Mouse (Mus musculus) limb, embryonic 14.5 days (tissue): ENCODE measurements around the gene Plaur. TPM values are rescaled to one million over a fixed set of nuclear protein-coding genes. Genes with fewer than 3 reads are reported as not detected.
A peak's percentile ranks its signal among the peaks of the same experiment; 100 is the strongest.

Experiments used
- ATAC-seq: fragments of 200-750 bp; cut with Nextera tagmentation; 2 replicates; pipeline ENCODE4 v1.8.0; 2017; ENCODE audit warnings: low read depth, moderate number of reproducible peaks, moderate TSS enrichment; ENCODE audit not compliant: low FRiP score
- DNase-seq: peaks from one replicate; pipeline ENCODE4 v3.0.0-alpha.2; 2015; ENCODE audit warnings: low spot score
- H3K27ac ChIP-seq: fragments of 300-500 bp; sonication (generic); replicated peaks from 2 replicates; pipeline ENCODE4 v1.5.1; 2014; ENCODE audit warnings: low read depth, mild to moderate bottlenecking, low read length, moderate library complexity, mixed read lengths
- H3K27me3 ChIP-seq: fragments of 300-500 bp; sonication (generic); 2 replicates; pipeline ENCODE4 v1.6.1; 2014; ENCODE audit warnings: low read length, mixed read lengths; ENCODE audit not compliant: control insufficient read depth, insufficient read depth
- H3K36me3 ChIP-seq: fragments of 300-500 bp; sonication (generic); 2 replicates; pipeline ENCODE4 v1.6.1; 2014; ENCODE audit warnings: mild to moderate bottlenecking, low read length, moderate library complexity, mixed read lengths; ENCODE audit not compliant: control insufficient read depth, insufficient read depth
- H3K4me1 ChIP-seq: fragments of 300-500 bp; sonication (generic); 2 replicates; pipeline ENCODE4 v1.6.1; 2014; ENCODE audit warnings: antibody characterized with exemption, low read length, mixed read lengths; ENCODE audit not compliant: control insufficient read depth, insufficient read depth
- H3K4me2 ChIP-seq: fragments of 300-500 bp; sonication (generic); replicated peaks from 2 replicates; pipeline ENCODE4 v1.6.1; 2014; ENCODE audit warnings: low read depth, mild to moderate bottlenecking, low read length, moderate library complexity; ENCODE audit not compliant: severe bottlenecking
- H3K4me3 ChIP-seq: fragments of 300-500 bp; sonication (generic); replicated peaks from 2 replicates; pipeline ENCODE4 v1.5.1; 2014; ENCODE audit warnings: low read length
- H3K9ac ChIP-seq: fragments of 300-500 bp; sonication (generic); 2 replicates; pipeline ENCODE4 v1.6.1; 2014; ENCODE audit warnings: mild to moderate bottlenecking, low read depth, low read length, moderate library complexity; ENCODE audit not compliant: severe bottlenecking
- H3K9me3 ChIP-seq: fragments of 300-500 bp; sonication (generic); 2 replicates; pipeline ENCODE4 v1.6.1; 2016; ENCODE audit warnings: low read length; ENCODE audit not compliant: control insufficient read depth
- POLR2A ChIP-seq: fragments of 200-500 bp; IDR thresholded peaks from 2 replicates; pipeline ENCODE4 v1.8.0; 2012; ENCODE audit warnings: inconsistent platforms, mild to moderate bottlenecking, moderate library complexity, borderline replicate concordance; ENCODE audit not compliant: insufficient read depth, insufficient read length; ENCODE audit errors: extremely low read depth
- WGBS: fragments of 180-500 bp; shearing (Covaris S2); extraction: QIAGEN DNeasy Blood & Tissue Kit; methylation state at CpG from one replicate; pipeline ENCODE4 v1.1.7; 2014; 5-methylcytosine and 5-hydroxymethylcytosine counted together
- polyA plus RNA-seq, 2 experiments: library from polyadenylated mRNA; depleted of rRNA in 1 of 2; stranded (reverse) in 1 of 2; unstranded in 1 of 2; fragments of >200 nt; fragmentation: Nextera tagmentation in 1 of 2; extraction: Ambion mirVana in 1 of 2; gene quantifications; 2 replicates each; pipeline versions ENCODE4 v1.2.1 to v1.2.3; 2012 to 2014

The Plaur gene
- polyA plus RNA-seq, 2 experiments = 7.5 to 8.3 TPM

DNA sequence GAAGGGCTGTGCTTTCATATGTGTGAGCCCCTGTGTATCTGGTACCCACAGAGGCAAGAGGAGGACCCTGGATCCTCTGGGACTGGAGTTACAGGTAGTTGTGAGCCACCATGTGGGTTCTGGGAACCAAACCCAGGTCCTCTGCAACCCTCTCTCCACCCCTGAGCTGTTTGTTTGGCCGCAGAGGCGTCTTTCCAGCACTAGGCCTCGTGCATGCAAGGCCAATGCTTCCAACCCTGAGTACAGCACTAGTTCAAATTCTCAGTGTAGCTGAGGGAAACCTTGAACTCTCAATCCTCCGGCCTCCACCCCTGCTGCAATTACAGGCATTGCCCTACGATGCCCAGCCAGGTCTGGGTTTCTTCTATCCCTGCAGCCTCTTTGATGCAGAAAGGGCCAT lies 33.6 kb upstream of the Plaur start:
- no peak for DNase-seq
- Histone ChIP-seq H3K9me3 (no peaks in the 10 kb centered on the region), H3K27me3 (no peaks in the 10 kb centered on the region), H3K27ac (no peak overlapping the region), H3K9ac (no peak overlapping the region), H3K36me3 (peaks cover 1% of the 10 kb centered on the region; the same call in 1 of the 2 replicates), H3K4me3 (no peak overlapping the region), H3K4me1 (no peaks in the 10 kb centered on the region), H3K4me2 (no peak overlapping the region)
- no peak for ATAC-seq
- TF ChIP-seq POLR2A = no peak
- 83% methylated on average over 5 of the region's 5 CpGs for WGBS

- H3K9me3 ChIP-seq = no peaks in the 10 kb centered on the region
- ATAC-seq (peak; percentile 54; the same call in 1 of the 2 replicates), DNase-seq (no peak)
- H3K4me1 ChIP-seq = no peaks in the 10 kb centered on the region
- no peak overlapping the region for H3K4me2 ChIP-seq
- no peak overlapping the region for H3K4me3 ChIP-seq
- H3K9ac ChIP-seq = no peak overlapping the region
- 58% methylated on average over 16 of the region's 16 CpGs for WGBS
- no peaks in the 10 kb centered on the region for H3K27me3 ChIP-seq
- H3K27ac ChIP-seq = no peak overlapping the region
- H3K36me3 ChIP-seq = no peaks in the 10 kb centered on the region
- no peak for TF ChIP-seq POLR2A
Observed at GRCm38 (mm10) chr7:24429413-24430112, 32.7 kb upstream of the Plaur start.

- TF ChIP-seq POLR2A = no peak
- no peak for DNase-seq
- Histone ChIP-seq H3K9me3 (no peaks in the 10 kb centered on the region), H3K4me3 (no peak overlapping the region), H3K4me1 (no peaks in the 10 kb centered on the region), H3K27me3 (no peaks in the 10 kb centered on the region), H3K4me2 (no peak overlapping the region), H3K36me3 (no peaks in the 10 kb centered on the region), H3K9ac (no peak overlapping the region), H3K27ac (no peak overlapping the region)
- WGBS = 92% methylated on average over 15 of the region's 15 CpGs
- ATAC-seq = no peak
Observed at GRCm38 (mm10) chr7:24430551-24431345, 31.5 kb upstream of the Plaur start.

DNA sequence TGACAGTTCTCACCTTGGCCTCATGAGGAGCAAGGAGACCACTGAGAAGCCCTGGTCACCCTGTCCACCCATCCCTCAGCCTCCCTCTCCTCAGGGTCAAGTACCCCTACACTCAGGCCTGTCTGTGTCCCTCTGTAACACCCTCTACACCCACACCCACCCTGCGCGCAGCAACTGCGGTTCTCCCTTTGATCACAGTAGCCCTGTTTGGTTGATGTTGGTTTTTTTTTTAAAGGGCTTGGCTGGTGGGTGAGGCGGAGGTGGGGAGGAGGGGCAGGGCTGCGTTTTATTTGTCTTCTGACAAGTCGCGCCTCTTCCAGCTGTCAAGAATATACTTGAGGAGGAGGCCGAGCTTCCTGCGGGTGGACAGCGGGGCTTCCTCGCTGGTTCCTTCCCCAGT lies 30.6 kb upstream of the Plaur start:
- H3K36me3 ChIP-seq = no peaks in the 10 kb centered on the region
- H3K4me1 ChIP-seq = no peaks in the 10 kb centered on the region
- no peaks in the 10 kb centered on the region for H3K9me3 ChIP-seq
- no peak overlapping the region for H3K4me2 ChIP-seq
- H3K9ac ChIP-seq = no peak overlapping the region
- 64% methylated on average over 11 of the region's 11 CpGs for WGBS
- H3K27me3 ChIP-seq = no peaks in the 10 kb centered on the region
- ATAC-seq (no peak), DNase-seq (no peak)
- H3K4me3 ChIP-seq = no peak overlapping the region
- no peak for TF ChIP-seq POLR2A
- no peak overlapping the region for H3K27ac ChIP-seq

- Histone ChIP-seq H3K4me2 (no peak overlapping the region), H3K9ac (no peak overlapping the region)
- ATAC-seq = no peak
Observed at GRCm38 (mm10) chr7:24435305-24435704, 27.0 kb upstream of the Plaur start.

More at GRCm38 (mm10) chr7:24435305-24435704, 27.0 kb upstream of the Plaur start:
- 72% methylated on average over 5 of the region's 5 CpGs for WGBS
- no peaks in the 10 kb centered on the region for H3K36me3 ChIP-seq
- no peak for DNase-seq
- TF ChIP-seq POLR2A = no peak
- H3K27me3 ChIP-seq = no peaks in the 10 kb centered on the region
- no peaks in the 10 kb centered on the region for H3K4me1 ChIP-seq
- H3K9me3 ChIP-seq = no peaks in the 10 kb centered on the region
- no peak overlapping the region for H3K4me3 ChIP-seq
- no peak overlapping the region for H3K27ac ChIP-seq
